Mouse (Mus musculus) C2C12 (cell line): Measurements from ENCODE around the gene Sec61b.

Experiments used
- CEBPB ChIP-seq: IDR thresholded peaks from one replicate; pipeline ENCODE4 v1.6.1; 2011; ENCODE audit warnings: low read depth, mild to moderate bottlenecking, control low read depth, moderate library complexity
- CTCF ChIP-seq: IDR thresholded peaks from one replicate; pipeline ENCODE4 v1.5.1; 2011; ENCODE audit not compliant: control insufficient read depth, insufficient read depth, insufficient read length
- USF1 ChIP-seq: IDR thresholded peaks from one replicate; pipeline ENCODE4 v1.6.1; 2011; ENCODE audit warnings: low read depth, mild to moderate bottlenecking, control low read depth, moderate library complexity

DNA sequence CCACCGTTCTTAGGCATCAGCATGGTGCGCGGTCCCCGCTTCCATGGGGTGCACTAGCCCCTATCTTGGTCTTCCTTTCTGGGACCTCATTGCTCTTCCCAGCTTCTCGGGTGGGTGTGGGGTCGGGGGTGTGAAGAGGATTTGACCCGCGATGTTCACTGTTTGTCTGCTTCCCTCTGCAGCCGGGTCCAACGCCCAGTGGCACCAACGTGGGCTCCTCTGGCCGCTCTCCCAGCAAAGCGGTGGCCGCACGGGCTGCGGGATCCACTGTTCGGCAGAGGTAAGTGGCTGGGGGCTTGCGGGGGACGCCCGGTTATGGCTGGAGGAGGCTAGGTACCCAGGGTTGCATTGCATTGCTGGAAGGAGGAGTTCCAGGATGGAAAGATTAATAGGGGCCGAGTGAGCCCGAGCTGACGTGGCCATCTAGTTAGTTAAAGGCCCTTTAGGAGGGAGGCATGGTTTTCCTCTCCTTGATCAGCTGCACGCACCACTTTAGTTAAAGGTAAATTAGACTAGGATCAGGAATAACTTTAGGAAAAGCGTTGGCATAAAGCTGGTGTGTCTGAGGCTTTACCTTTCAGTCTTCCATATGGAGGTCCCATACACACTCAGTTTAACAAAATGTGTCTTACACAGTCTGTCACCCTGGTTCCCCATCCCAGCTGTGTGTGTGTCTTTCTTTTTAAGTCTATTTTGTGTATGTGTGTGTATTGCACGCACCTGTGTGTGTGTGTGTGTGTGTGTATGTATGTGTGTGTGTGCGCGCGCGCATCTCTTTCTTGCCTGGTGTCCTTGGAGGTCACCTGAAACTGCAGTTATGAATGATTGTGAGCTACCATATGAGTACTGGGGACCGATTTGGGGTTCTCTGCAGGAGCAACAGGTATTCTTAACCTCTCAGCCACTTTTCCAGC is 529 bp downstream of the Sec61b start:
- TF ChIP-seq CTCF (no peak), USF1 (no peak), CEBPB (no peak)
